Mouse (Mus musculus) left cerebral cortex, adult 2 months (tissue): ENCODE results near the gene Zfp882. TPM values are rescaled to one million over a fixed set of nuclear protein-coding genes. Genes with fewer than 3 reads are reported as not detected.
A peak's percentile ranks its signal among the peaks of the same experiment; 100 is the strongest.
"Not testable (repeated sequence)": the region's sequence is repeated elsewhere in the genome, so short reads cannot be mapped to it uniquely, and the experiment has no call there.

Source experiments
- DNase-seq, 2 experiments: peaks; one replicate each; pipeline ENCODE4 v3.0.0; 2021 to 2022; ENCODE audit warnings: low spot score in 2 of 2, mixed read lengths in 1 of 2; ENCODE audit errors: extremely low spot score in 1 of 2
- H3K27ac ChIP-seq: fragments of 200-600 bp; 2 replicates; pipeline ENCODE4 v1.8.1; 2022
- H3K4me3 ChIP-seq: fragments of 200-600 bp; 2 replicates; pipeline ENCODE4 v1.8.1; 2022
- CTCF ChIP-seq: fragments of 200-600 bp; IDR thresholded peaks from 2 replicates; pipeline ENCODE4 v1.8.1; 2022; ENCODE audit warnings: antibody characterized with exemption, mild to moderate bottlenecking, moderate library complexity
- intact Hi-C: fragments of 180-260 bp; cut with DNase I; formaldehyde crosslinking; loops from one replicate; pipeline ENCODE4 v1.15.1; 2025
- total RNA-seq, 2 experiments: library from RNA; stranded (reverse); gene quantifications; 2 replicates each; pipeline ENCODE4 v1.2.3; 2021

The Zfp882 gene
- total RNA-seq, 2 experiments from 2014 or later = 11.1 to 12.1 TPM

DNA sequence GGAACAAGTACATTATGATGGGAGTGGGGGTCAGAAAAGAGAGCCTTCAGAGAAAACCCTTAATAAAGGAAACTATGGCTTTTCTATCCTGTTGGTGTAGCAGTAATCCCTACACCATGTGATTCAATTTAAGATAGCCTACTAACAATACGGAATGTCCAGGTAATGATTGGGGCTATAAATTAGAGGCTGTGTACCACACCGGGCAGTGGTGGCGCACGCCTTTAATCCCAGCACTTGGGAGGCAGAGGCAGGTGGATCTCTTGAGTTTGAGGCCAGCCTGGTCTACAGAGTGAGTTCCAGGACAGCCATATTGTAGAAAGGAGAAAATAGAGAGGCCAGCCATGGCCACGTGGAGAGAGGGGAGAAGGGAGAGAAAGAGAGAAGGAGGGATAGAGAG lies 17.4 kb downstream of the Zfp882 start:
- intact Hi-C loops = loop anchor here (10.0 kb wide), 1 partner anchor 209 kb away; the partner anchor contains the start of gene Tpm4
- no peak for DNase-seq
- Histone ChIP-seq H3K4me3 (no peak overlapping the region), H3K27ac (no peak overlapping the region)
- TF ChIP-seq CTCF = no peak

DNA sequence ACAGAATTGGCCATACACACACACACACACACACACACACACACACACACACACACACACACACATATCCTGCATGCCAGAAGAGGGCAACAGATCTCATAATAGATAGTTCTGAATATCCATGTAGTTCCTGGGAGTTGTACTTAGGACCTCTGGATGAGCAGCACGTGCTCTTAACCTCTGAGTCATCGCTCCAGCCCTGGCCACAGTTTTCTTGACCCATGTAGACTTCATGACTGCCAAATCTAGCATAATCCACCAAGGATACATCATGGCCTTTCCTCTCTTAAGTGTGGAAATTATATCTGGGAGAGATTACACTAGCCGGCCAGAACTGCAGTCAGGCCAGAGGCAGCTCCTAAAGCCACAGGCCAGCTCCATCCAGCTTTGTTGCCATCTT lies 18.1 kb downstream of the Zfp882 start:
- intact Hi-C loops = loop anchor here (10.0 kb wide), 1 partner anchor 208 kb away; the partner anchor contains the start of gene Tpm4
- no peak overlapping the region for H3K27ac ChIP-seq

DNA sequence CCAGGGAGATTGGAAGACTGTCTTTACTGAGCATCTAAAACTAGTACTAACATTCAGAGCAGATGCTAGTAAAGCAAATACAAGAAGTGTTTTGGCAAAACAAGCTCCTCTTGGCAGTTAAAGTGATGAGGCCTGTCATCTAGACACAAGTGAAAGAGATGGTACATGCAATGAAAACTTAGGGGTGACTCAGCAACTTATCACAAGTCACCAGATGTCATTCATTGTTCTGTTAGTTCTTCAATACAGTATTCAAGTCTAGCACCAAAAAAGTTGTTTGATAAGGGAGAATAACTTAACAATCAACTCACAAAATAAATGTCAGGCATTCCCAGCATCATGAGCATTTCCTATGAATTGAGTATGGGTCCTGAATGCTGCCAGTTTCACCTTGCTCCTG lies 19.4 kb downstream of the Zfp882 start:
- Histone ChIP-seq H3K27ac (no peak overlapping the region), H3K4me3 (no peak overlapping the region)
- DNase-seq = no peak
- TF ChIP-seq CTCF = no peak
- intact Hi-C loops = loop anchor here (10.0 kb wide), 1 partner anchor 207 kb away; the partner anchor contains the start of gene Tpm4

More for the DNA sequence above, 18.1 kb downstream of the Zfp882 start:
- no peak for TF ChIP-seq CTCF
- no peak overlapping the region for H3K4me3 ChIP-seq
- DNase-seq = no peak

DNA sequence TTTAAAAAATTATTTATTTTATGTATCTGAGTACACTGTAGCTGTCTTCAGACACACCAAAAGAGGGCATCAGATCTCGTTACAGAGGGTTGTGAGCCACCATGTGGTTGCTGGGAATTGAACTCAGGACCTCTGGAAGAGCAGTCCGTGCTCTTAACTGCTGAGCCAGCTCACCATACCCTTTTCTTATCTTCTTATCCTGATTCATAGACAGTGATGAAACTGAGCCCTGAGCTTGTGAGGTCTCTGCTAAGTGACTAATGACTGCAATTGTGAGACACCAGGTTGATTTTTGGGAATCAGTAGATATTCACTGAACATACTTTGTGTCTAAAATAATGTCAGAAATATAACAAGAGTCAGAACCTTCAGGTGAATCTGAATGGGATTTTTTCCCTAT lies 29.6 kb downstream of the Zfp882 start:
- DNase-seq, intact Hi-C loops, H3K27ac ChIP-seq, H3K4me3 ChIP-seq: not testable (repeated sequence)

DNA sequence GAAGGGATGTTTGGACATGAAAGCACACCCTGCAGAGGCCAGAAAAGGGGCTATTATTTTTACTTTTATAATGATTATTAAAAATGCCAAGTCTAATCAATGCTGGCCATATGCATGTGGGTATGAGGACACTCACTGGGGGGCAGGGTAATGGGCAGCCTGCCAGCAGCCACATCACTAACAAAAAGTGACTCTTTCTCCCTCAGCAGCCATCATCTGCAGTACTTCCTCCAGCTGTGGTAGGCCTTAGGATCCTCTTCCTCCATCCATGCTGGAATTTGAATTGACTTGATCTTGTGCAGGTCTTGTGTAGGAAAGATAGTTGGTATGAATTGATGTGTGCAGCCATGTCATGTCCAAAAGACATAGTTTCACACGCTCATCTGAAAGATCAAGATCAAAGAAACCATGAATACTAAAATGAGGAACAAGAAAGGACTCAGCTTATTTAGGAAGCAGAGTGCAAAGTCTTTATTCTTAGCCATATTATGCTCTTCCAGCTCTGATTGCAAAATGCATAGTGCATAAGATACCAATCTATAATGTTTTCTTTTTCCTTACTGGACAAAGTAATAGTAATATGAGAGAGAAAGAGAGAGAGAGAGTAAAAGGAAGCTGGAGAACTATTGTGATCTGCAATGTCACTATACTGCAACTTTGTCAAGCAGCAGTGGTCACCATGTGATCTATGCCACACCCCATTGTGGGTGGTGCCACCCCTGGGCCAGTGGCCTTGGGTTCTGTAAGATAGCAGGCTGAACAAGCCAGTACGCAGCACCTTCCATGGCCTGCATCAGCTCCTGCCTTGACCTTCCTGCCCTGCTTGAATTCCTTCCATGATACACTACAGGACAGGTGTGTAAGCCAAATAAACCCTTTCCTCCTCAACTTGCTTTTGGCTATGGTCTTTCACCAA lies 32.1 kb downstream of the Zfp882 start:
- TF ChIP-seq CTCF = no peak
- Histone ChIP-seq H3K27ac (no peak overlapping the region), H3K4me3 (no peak overlapping the region)
- intact Hi-C loops = no loop called here
- DNase-seq = no peak

DNA sequence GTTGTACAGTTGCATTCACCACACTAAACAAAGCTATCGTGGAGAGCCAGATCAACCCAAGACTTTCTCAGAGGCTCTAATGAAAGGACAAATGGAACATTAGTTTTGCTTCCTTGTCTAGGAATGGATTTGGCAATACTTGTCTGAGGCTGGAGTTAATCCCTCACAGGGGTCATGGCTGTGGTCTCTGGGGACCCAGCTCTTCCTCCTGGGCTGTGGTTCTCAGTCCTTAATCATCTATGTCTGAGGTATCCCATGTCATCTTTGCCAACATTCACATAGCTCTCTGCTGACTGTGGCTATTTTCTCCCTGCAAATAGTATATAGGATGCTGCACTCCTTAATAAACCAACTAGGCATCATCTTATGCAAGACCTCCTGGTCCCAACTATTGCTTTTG lies 33.4 kb downstream of the Zfp882 start:
- Histone ChIP-seq H3K27ac (no peak overlapping the region), H3K4me3 (no peak overlapping the region)
- intact Hi-C loops = no loop called here
- no peak for TF ChIP-seq CTCF
- no peak for DNase-seq

DNA sequence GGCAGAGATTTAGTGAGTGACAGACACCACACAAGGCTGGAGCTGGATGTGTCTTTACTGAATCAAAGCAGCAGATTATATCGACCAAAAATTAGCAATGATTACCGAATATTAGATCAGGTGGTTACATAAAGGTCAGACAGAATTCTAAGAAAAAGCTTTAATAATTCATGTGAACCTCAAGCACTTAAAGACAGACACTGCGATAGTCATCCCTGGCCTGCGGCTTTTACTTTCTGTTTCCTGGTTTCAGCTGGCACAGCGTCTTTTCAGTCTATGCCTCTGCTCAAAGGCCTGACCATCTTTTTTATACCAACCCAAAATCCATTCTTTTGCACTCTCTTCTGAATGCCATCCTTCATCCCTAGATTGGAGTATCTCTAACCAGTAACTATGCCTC lies 40.2 kb downstream of the Zfp882 start:
- TF ChIP-seq CTCF = no peak
- intact Hi-C loops = no loop called here
- H3K4me3 ChIP-seq = no peak overlapping the region
- H3K27ac ChIP-seq = no peak overlapping the region
- DNase-seq = no peak

DNA sequence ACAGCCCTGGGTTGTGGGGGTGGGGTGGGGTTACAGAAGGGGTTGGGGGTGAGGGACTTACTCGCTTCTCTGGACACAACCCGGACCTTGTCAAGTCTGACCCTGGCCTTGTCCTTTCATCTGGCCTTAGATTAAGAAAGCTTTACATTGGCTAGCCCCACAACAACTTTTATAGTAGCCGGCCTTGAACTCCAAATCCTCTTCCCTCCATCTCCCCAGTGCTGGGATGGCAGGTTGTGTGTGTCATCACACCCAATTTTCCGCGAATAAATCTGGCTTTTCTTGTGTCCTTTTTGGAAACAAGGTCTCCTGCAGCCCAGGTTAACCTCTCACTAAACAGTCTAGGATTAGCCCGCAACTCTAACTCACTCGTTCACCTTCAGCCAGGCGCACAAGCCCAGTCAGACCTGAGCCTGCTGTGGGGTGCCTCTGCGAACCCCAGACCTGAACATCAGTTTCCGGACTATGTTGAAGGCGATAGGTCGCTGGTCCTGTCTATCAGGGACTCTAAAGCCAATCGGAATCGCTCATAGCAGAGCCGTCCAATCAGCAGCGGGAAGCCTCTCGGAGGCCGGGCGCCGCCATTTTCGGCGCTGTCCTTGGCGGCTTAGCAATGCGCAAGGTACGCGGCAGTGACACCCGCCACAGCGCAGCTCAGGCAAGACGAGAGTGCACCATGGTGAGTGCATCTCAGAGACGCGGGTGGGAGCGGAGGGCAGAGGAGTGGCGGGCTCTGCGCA lies 42.2 kb downstream of the Zfp882 start, which contains the start of gene Zfp961:
TSS of gene Zfp961 (plus strand) at position 557 of the 740 bp plus-strand sequence.
- no peak for TF ChIP-seq CTCF
- Histone ChIP-seq H3K27ac (peak within 1 kb of the TSS; percentile 88), H3K4me3 (peak within 1 kb of the TSS; percentile 96)
- peak; percentile 98 for DNase-seq
- intact Hi-C loops = loop anchor here (2.0 kb wide), 2 partner anchors 28 to 42 kb away; partner anchors contain the start of genes Zfp617 and Zfp882

DNA sequence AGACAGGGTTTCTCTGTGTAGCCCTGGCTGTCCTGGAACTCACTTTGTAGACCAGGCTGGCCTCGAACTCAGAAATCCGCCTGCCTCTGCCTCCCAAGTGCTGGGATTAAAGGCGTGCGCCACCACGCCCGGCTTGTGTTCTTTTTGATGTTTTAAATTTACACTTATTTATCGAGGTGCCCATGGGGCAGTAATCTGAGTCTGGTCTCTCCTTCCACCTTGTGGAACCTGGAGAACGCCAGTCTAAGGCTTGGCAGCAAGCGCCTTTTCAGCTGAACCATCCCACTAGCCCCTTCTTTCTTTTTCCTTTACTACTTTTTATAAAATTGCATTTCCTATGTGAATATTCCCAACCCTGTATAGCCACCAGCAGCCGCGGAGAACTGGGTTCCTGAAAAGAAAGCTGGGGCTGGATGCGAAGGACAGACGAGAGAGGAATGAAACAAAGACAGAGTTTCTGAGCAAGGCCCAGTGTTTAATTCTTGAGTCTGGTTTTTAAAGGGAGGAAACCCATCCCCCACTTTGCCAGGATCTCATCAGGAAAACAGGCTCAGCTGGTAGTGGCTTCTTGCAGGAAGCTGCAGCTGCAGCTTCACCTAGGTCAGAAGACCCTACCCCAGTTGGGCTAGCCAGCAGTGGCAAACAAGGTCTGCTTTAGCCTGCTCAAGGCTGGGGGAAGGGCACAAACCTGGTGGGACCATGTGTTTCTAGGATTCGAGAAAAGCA lies 43.2 kb downstream of the Zfp882 start:
- no peak overlapping the region; the same call in 1 of the 2 replicates for H3K27ac ChIP-seq

DNA sequence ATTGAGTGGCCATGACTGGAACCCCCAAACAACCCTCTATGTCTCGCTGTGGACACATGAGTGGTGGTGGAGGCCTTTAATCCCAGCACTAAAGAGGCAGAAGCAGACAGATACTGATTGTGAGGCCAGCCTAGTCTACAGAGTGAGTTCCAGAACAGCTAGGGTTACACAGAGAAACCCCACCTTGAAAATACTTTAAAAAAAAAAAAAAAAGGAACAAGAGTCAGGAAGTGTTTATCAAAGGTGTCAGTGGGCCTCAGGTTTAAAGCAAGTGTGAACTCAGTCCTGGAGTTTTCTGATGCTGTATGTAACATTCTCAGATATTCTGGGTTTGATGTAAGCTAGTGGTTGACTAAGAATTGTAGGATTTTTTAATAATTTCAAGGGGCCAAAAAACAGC lies 44.1 kb downstream of the Zfp882 start:
- no peak for TF ChIP-seq CTCF
- no peak overlapping the region for H3K27ac ChIP-seq
- no peak overlapping the region for H3K4me3 ChIP-seq
- DNase-seq = no peak
- intact Hi-C loops = no loop called here

More for the DNA sequence above, 43.2 kb downstream of the Zfp882 start:
- H3K4me3 ChIP-seq = peak overlapping the region; percentile 96
- no peak for DNase-seq
- TF ChIP-seq CTCF = no peak
- intact Hi-C loops = loop anchor here (2.0 kb wide), 2 partner anchors 29 to 43 kb away; partner anchors contain the start of genes Zfp617 and Zfp882

DNA sequence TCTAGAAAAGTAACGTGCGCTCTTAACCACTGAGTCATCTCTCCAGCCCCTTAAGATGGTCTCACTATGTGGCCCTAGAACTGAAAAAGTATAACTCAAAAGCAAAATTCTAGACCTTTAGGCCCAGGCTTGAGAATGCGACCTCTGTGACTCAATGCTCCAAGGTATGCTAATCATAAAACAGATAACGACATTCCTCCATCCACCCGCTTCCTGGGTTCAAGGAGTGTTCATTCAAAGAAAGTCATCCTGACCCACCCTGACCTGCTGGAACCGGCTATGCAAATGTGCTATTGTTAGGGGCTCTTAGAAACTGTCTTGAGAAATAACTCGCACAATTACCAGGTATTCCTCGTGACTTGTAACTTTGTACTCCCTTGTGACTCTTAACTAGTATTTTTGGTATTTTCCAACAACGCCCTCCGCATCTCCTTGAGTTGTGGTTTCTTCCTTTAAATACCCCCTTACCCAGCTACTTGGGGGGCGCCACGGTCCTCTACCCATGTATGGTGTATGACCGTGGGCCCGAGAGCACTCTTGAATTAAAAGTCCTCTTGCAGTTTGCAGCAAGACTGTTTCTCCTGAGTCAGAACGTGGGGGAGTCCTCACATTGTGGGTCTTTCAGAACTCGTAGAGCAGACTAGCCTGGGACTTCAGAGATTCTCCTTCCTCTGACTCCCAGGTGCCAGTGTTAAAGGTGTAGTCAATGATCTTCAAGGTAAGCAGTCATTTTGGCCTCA lies 44.7 kb downstream of the Zfp882 start:
- intact Hi-C loops, DNase-seq, H3K27ac ChIP-seq: not testable (repeated sequence)

More for the DNA sequence above, 44.7 kb downstream of the Zfp882 start:
- not testable (repeated sequence) for H3K4me3 ChIP-seq
